Mouse (Mus musculus) heart, adult 2 months (tissue): ENCODE measurements around the gene Hoxa6.

Source experiments
- CTCF ChIP-seq: fragments of 200-600 bp; IDR thresholded peaks from 2 replicates; pipeline ENCODE4 v1.8.1; 2022; ENCODE audit warnings: antibody characterized with exemption, mild to moderate bottlenecking, moderate library complexity
- POLR2A ChIP-seq: fragments of 200-500 bp; IDR thresholded peaks from 2 replicates; pipeline ENCODE4 v1.6.1; 2011; ENCODE audit warnings: mild to moderate bottlenecking, low read depth, low read length, control low read depth; ENCODE audit not compliant: insufficient read depth

DNA sequence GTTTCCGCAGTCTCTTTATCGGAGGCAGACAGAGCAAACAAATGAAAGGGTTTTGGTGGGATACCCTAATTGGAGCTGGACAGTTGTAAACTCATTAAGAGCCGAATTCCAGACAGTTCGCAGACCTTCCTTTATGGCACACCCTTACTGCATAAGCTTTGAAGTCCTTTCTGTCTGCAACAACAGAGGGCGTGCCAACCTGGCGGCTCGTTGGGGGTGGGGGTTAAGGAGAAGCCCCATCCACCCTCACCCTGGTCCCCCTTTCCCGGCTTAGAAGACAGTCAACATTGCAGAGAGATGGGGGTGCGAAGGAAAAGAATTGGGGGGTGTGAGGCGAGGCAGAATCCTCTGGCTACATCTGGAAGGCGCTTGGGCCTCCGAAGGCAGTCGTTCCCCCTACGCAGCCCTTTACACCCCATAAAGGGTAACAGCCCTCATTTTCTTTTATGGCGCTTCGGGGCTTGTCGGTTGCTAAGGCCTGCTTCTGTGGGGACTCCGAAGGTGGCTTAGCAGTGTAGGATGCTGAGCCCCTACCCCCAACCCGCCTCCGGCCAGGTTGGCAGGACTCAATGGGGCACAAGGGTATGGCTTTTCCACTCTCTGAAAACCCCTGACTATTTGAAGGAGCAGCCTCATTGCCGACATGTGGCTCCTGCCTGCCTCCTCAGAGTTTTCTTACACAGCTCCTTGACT lies 13.6 kb upstream of the Hoxa6 start:
- TF ChIP-seq CTCF (no peak), POLR2A (no peak)
